Mouse (Mus musculus) liver, postnatal 0 days (tissue): ENCODE measurements at regions not wholly inside any gene's neighbourhood (a gene's known extent, or its start where the extent isn't known, plus 50 kb on each side); places are given as distances from the start of the nearest gene placed in this dataset.

ENCODE experiments used
- ATAC-seq: fragments of 200-750 bp; cut with Nextera tagmentation; 2 replicates; pipeline ENCODE4 v1.8.0; 2017; ENCODE audit warnings: mild to moderate bottlenecking, moderate library complexity
- DNase-seq: peaks from one replicate; pipeline ENCODE4 v3.0.0-alpha.2; 2016
- H3K27ac ChIP-seq: fragments of 300-500 bp; sonication (generic); 2 replicates; pipeline ENCODE4 v1.5.1; 2014; ENCODE audit warnings: antibody characterized with exemption, moderate library complexity, mild to moderate bottlenecking, low read depth
- H3K27me3 ChIP-seq: fragments of 300-500 bp; sonication (generic); 2 replicates; pipeline ENCODE4 v1.6.1; 2014; ENCODE audit warnings: low read length, control low read depth, mixed read lengths; ENCODE audit not compliant: insufficient read depth
- H3K36me3 ChIP-seq: fragments of 300-500 bp; sonication (generic); replicated peaks from 2 replicates; pipeline ENCODE4 v1.6.1; 2014; ENCODE audit warnings: mild to moderate bottlenecking, control low read depth, low read length, moderate library complexity, mixed read lengths; ENCODE audit not compliant: insufficient read depth
- H3K4me1 ChIP-seq: fragments of 300-500 bp; sonication (generic); 2 replicates; pipeline ENCODE4 v1.6.1; 2014; ENCODE audit warnings: antibody characterized with exemption, mild to moderate bottlenecking, control low read depth; ENCODE audit not compliant: insufficient read depth
- H3K4me2 ChIP-seq: fragments of 300-500 bp; sonication (generic); 2 replicates; pipeline ENCODE4 v1.6.1; 2014; ENCODE audit warnings: low read depth, mild to moderate bottlenecking, low read length, moderate library complexity, mixed read lengths
- H3K4me3 ChIP-seq: fragments of 300-500 bp; sonication (generic); 2 replicates; pipeline ENCODE4 v1.5.1; 2014; ENCODE audit warnings: low read depth, low read length
- H3K9ac ChIP-seq: fragments of 300-500 bp; sonication (generic); replicated peaks from 2 replicates; pipeline ENCODE4 v1.6.1; 2014; ENCODE audit warnings: mild to moderate bottlenecking, moderate library complexity
- H3K9me3 ChIP-seq: fragments of 300-500 bp; sonication (generic); 2 replicates; pipeline ENCODE4 v1.6.1; 2016; ENCODE audit warnings: mild to moderate bottlenecking, control low read depth, low read length, mixed read lengths
- CTCF ChIP-seq: sonication (generic); IDR thresholded peaks from 2 replicates; pipeline ENCODE4 v1.5.1; 2016; ENCODE audit warnings: antibody characterized with exemption, low read depth
- EP300 ChIP-seq: IDR thresholded peaks from 2 replicates; pipeline ENCODE4 v1.6.1; 2016; ENCODE audit warnings: antibody characterized with exemption, low read depth, mild to moderate bottlenecking
- WGBS: fragments of 180-500 bp; shearing (Covaris S2); extraction: QIAGEN DNeasy Blood & Tissue Kit; methylation state at CpG from one replicate; pipeline ENCODE4 v1.1.7; 2014; ENCODE audit not compliant: insufficient replicate concordance; 5-methylcytosine and 5-hydroxymethylcytosine counted together

DNA sequence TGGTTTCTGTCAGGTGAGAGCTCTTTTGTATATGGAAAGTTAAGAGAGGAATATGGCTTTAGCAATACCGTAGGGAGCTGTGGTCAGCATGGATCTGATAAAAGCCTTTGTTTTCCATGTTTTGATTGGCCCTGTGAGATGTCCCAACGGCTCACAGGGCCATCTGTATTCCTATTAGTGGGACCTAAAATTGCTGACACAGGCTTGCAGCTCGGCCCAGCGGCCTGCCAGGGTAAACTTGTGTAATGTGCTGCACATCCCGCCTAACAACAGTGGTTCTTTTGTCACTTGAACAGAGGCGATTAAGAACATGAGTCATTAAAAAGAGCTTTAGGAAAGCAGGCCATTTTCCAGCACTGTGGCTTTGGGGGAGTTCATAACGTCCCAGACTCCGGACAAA lies 159.0 kb upstream of the Cdkn2b start:
- DNase-seq: no peak
- Histone ChIP-seq H3K9ac (no peak overlapping the region), H3K9me3 (no peaks in the 10 kb centered on the region), H3K4me3 (no peak overlapping the region), H3K27me3 (no peaks in the 10 kb centered on the region), H3K4me1 (no peaks in the 10 kb centered on the region), H3K4me2 (no peak overlapping the region), H3K27ac (no peak overlapping the region), H3K36me3 (no peaks in the 10 kb centered on the region)
- 55% methylated on average over 8 of the region's 8 CpGs for WGBS
- ATAC-seq: no peak
- TF ChIP-seq CTCF: no peak
- TF ChIP-seq EP300: no peak

DNA sequence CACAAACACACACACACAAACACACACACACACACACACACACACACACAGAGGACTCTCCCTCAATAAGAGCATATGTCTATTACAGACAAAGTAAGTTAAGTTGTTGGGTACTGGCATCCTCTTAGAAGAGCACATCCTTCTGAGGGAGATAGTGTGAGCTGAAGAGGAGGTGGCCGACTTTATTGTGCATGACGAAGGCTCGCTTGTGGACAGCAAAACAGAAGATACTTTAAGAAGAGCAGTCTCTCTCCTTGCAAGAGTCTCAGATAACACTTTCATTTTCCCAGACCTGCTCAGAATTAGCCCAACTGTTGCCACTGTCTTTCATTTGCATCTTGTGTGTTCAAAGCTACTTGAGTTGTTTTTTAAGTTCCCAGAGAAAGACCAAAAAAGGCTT lies 158.6 kb upstream of the Cdkn2b start:
- no peaks in the 10 kb centered on the region for H3K36me3 ChIP-seq
- no peak for DNase-seq
- no peaks in the 10 kb centered on the region for H3K27me3 ChIP-seq
- no peaks in the 10 kb centered on the region for H3K9me3 ChIP-seq
- WGBS: 80% methylated on average over 3 of the region's 3 CpGs
- TF ChIP-seq CTCF: no peak
- no peak for TF ChIP-seq EP300
- no peak overlapping the region for H3K27ac ChIP-seq
- H3K4me1 ChIP-seq: no peaks in the 10 kb centered on the region
- no peak for ATAC-seq
- H3K4me3 ChIP-seq: no peak overlapping the region
- no peak overlapping the region for H3K4me2 ChIP-seq
- no peak overlapping the region for H3K9ac ChIP-seq

DNA sequence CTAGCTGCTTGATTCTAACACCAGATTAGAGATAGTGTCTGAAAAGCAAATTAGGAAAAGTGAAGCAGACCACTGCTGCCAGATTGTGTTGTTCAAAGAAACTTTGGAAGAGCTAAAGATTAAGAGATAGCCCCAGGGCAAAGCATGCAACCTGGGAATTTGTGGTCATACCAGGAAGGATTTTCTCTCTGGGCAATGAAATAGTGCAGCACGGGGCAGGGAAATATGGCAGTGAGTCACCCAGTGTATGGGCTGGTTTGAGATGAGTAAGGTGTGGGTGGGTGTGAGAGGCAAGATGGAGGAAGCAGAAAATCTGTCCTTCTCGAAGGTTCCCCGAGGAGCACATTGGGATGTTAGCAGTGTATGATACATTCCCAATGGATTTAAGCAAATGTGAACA lies 155.9 kb upstream of the Cdkn2b start:
- 80% methylated on average over 3 of the region's 3 CpGs for WGBS
- ATAC-seq (no peak), DNase-seq (no peak)
- Histone ChIP-seq H3K4me3 (no peak overlapping the region), H3K9me3 (no peaks in the 10 kb centered on the region), H3K4me1 (no peaks in the 10 kb centered on the region), H3K36me3 (no peaks in the 10 kb centered on the region), H3K9ac (no peak overlapping the region), H3K27ac (no peak overlapping the region), H3K27me3 (no peaks in the 10 kb centered on the region), H3K4me2 (no peak overlapping the region)
- TF ChIP-seq EP300: no peak
- TF ChIP-seq CTCF: no peak

DNA sequence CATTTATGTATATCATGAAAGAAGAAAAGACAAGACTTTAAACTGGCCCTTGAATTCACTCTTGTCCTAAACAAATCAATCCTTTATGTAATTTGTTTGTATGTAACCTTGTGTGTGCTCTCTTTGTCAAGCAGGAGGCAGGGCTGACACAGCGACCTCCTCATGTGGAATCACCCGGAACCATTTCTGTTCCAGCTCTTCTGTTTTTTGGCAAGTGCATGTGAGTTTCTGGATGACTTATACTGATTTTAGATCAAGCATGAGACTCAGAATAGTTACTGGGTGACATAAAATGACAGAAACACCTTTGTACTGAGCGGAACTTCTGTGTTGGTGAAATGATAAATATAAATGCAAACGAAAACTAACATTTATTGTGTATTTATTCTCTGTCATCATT lies 152.3 kb upstream of the Cdkn2b start:
- WGBS: 72% methylated on average over 4 of the region's 4 CpGs
- TF ChIP-seq EP300 (no peak), CTCF (no peak)
- Histone ChIP-seq H3K27ac (no peak overlapping the region), H3K27me3 (no peaks in the 10 kb centered on the region), H3K9me3 (no peaks in the 10 kb centered on the region), H3K4me3 (no peak overlapping the region), H3K4me1 (no peaks in the 10 kb centered on the region), H3K4me2 (no peak overlapping the region), H3K36me3 (no peaks in the 10 kb centered on the region), H3K9ac (no peak overlapping the region)
- ATAC-seq (no peak), DNase-seq (no peak)

DNA sequence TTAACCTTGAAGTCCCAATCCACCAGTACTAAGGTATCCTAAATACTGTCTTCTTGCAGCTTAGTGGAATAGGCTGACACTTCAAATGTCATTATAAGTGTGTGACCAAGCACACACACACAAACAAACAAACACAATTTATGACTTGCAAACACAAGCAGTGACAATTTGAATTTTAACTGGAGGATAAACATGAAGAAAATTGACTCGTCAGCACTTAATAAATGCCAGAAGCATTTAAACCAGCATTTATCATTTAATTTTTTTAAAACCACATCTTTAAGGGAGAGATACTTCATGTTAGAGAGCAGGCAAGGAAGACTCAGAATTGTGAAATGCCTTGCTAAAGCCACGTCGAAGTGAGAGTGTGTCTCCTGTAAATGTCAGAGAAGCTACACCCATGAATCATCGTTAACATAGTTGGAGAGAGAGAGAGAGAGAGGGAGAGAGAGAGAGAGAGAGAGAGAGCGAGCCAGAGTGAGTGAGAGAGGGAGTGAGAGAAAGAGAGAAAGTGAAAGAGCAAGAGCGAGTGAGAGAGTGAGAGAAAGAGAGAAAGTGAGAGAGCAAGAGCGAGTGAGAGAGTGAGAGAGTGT lies 149.4 kb upstream of the Cdkn2b start:
- no peaks in the 10 kb centered on the region for H3K4me1 ChIP-seq
- DNase-seq: no peak
- no peak for ATAC-seq
- no peak overlapping the region for H3K9ac ChIP-seq
- no peaks in the 10 kb centered on the region for H3K36me3 ChIP-seq
- 70% methylated on average over 7 of the region's 7 CpGs for WGBS
- H3K4me2 ChIP-seq: no peak overlapping the region
- H3K4me3 ChIP-seq: no peak overlapping the region
- H3K27me3 ChIP-seq: no peaks in the 10 kb centered on the region
- no peak overlapping the region for H3K27ac ChIP-seq
- TF ChIP-seq CTCF: no peak
- TF ChIP-seq EP300: no peak
- no peaks in the 10 kb centered on the region for H3K9me3 ChIP-seq

DNA sequence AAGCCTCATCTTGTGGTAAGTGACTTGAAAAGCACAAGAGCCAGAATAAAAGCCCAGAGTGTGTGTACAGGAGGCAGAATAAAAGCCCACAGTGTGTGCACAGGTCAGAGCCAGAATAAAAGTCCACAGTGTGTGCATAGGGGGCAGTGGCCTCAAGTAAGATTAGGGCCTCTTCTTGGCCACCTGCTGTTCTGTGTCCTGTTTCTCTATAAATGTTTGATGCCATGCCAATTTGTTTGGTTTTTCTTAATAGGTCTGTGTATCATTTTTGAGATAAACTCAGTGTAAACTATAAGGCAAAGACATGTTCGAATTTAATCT lies 148.5 kb upstream of the Cdkn2b start:
- no peak for ATAC-seq
- Histone ChIP-seq H3K9me3 (no peaks in the 10 kb centered on the region), H3K36me3 (no peaks in the 10 kb centered on the region), H3K27ac (no peak overlapping the region), H3K27me3 (no peaks in the 10 kb centered on the region), H3K4me2 (no peak overlapping the region), H3K4me3 (no peak overlapping the region), H3K4me1 (no peaks in the 10 kb centered on the region), H3K9ac (no peak overlapping the region)
- DNase-seq: no peak
- TF ChIP-seq EP300 (no peak), CTCF (no peak)
- 68% methylated on average over 1 of the region's 1 CpGs for WGBS
